Mouse (Mus musculus) heart, embryonic 10.5 days (tissue): ENCODE results near the gene Ttll5. TPM values are rescaled to one million over a fixed set of nuclear protein-coding genes. Genes with fewer than 3 reads are reported as not detected.

ENCODE experiments used
- DNase-seq: peaks from one replicate; pipeline ENCODE4 v3.0.0-alpha.2; 2017; ENCODE audit warnings: low spot score
- H3K27ac ChIP-seq: fragments of 300-500 bp; sonication (generic); 2 replicates; pipeline ENCODE4 v1.5.1; 2016; ENCODE audit warnings: mild to moderate bottlenecking
- H3K27me3 ChIP-seq: fragments of 300-500 bp; sonication (generic); 2 replicates; pipeline ENCODE4 v1.6.1; 2016; ENCODE audit warnings: mild to moderate bottlenecking; ENCODE audit not compliant: poor library complexity, insufficient read depth, severe bottlenecking
- H3K36me3 ChIP-seq: fragments of 300-500 bp; sonication (generic); 2 replicates; pipeline ENCODE4 v1.6.1; 2016; ENCODE audit warnings: mild to moderate bottlenecking, moderate library complexity
- H3K4me1 ChIP-seq: fragments of 300-500 bp; sonication (generic); 2 replicates; pipeline ENCODE4 v1.6.1; 2016; ENCODE audit warnings: mild to moderate bottlenecking
- H3K4me3 ChIP-seq: fragments of 300-500 bp; sonication (generic); 2 replicates; pipeline ENCODE4 v1.5.1; 2016; ENCODE audit warnings: mild to moderate bottlenecking, moderate library complexity
- H3K9me3 ChIP-seq: fragments of 300-500 bp; sonication (generic); 2 replicates; pipeline ENCODE4 v1.6.1; 2016; ENCODE audit warnings: mild to moderate bottlenecking, moderate library complexity
- WGBS: fragments of 180-500 bp; shearing (Covaris S2); methylation state at CpG from one replicate; pipeline ENCODE4 v1.1.7; 2016; 5-methylcytosine and 5-hydroxymethylcytosine counted together
- polyA plus RNA-seq: library from polyadenylated mRNA; unstranded; fragments of >200 nt; fragmentation: Nextera tagmentation; extraction: Ambion mirVana; gene quantifications from 2 replicates; pipeline ENCODE4 v1.2.1, GENCODE M21; 2016

The Ttll5 gene
- polyA plus RNA-seq, 1 experiment from 2014 or later, result 14.9 TPM

GRCm38 (mm10) chr12:86035586-86035985, 211.1 kb downstream of the Ttll5 start:
- Histone ChIP-seq H3K27me3 (no peaks in the 10 kb centered on the region), H3K27ac (no peak overlapping the region), H3K36me3 (no peaks in the 10 kb centered on the region), H3K9me3 (no peaks in the 10 kb centered on the region), H3K4me3 (no peak overlapping the region), H3K4me1 (peaks cover 57% of the 10 kb centered on the region)
- DNase-seq, result no peak

DNA sequence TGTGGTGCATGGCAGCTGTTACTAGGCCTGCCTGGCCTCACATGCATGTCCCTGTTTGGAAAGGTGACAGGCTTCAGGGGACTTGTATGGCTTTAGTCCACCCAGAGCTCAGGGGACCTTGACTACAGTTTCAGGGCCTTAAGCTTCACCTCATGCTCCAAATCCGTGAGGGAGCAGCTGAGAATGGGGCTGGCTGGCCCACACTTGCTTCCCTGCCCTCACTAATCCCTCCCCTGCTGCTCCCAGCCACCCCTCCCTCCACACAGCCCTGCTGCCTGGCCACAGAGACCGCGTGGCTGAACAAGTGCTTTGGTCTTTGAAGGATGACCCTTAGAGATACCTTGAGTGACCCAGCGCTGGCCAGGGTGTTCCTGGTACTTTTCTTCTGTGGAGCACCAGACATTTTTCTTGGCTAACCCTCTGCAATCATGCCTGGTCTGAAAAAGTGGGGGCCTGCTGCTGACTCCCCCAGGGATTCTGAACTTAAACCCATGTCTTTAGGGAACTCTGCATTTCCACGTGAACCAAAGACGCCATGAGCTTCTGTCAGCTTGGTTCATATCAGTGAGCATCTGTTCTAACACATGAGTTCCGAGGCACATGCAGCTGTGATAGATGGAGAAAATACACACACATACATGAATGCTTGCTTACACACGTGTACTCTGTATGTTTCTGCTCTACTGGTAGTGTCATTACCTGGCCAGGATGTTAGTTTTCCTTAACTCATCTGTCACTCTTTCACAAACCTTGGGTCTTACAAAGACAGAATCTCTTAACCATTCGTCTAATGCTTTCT, 212.1 kb downstream of the Ttll5 start:
- no peak for DNase-seq
- no peaks in the 10 kb centered on the region for H3K27me3 ChIP-seq
- no peaks in the 10 kb centered on the region for H3K36me3 ChIP-seq
- no peak overlapping the region for H3K4me3 ChIP-seq
- H3K27ac ChIP-seq, result peak overlapping the region; percentile 64
- H3K9me3 ChIP-seq, result no peaks in the 10 kb centered on the region
- WGBS, result 40% methylated on average over 9 of the region's 9 CpGs
- peaks cover 53% of the 10 kb centered on the region for H3K4me1 ChIP-seq

DNA sequence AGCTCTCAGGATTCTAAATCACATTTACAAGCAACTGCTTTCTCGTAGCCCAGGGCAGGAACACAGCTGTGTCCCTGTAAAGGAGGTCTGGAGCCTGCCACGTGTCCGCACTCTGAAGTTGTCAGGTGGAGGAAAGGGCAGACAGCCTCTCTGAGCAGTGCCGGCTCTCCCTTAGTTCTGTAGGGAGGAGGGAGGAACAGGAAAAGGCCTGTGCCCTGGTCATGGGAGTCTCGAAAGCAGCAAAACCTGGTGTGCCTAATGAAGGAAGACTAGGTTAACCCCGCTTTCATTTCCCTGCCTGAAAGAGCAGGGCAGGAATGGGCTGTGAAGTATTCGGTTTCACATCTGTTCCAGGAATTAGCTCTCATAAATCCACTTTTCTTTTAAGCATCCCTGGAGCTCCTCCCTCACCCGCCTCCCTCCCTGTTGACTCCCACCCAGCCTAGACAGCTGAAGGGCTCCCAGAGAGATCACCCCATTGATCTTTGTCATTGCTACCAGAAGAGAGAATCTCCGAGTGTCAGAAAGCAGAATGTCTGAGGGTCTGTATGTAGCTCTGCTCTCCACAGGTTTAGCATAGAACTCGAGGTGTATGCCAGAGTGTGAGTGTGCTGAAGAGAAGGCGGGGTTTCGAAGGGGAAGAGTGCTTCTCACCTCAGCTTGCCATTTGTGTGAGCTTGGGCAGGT, 212.9 kb downstream of the Ttll5 start:
- H3K27ac ChIP-seq, result peak overlapping the region; percentile 65; the same call in 1 of the 2 replicates

GRCm38 (mm10) chr12:86039078-86039477, 214.6 kb downstream of the Ttll5 start:
- WGBS, result 78% methylated on average over 5 of the region's 5 CpGs
- peaks cover 4% of the 10 kb centered on the region; the same call in 1 of the 2 replicates for H3K9me3 ChIP-seq
- no peaks in the 10 kb centered on the region for H3K27me3 ChIP-seq
- DNase-seq, result no peak
- peaks cover 35% of the 10 kb centered on the region for H3K4me1 ChIP-seq
- H3K4me3 ChIP-seq, result no peak overlapping the region
- H3K27ac ChIP-seq, result peak overlapping the region; percentile 49; the same call in 1 of the 2 replicates
- H3K36me3 ChIP-seq, result peaks cover 11% of the 10 kb centered on the region

More for the DNA sequence above, 212.9 kb downstream of the Ttll5 start:
- Histone ChIP-seq H3K4me1 (peaks cover 51% of the 10 kb centered on the region), H3K9me3 (no peaks in the 10 kb centered on the region), H3K4me3 (no peak overlapping the region), H3K27me3 (no peaks in the 10 kb centered on the region), H3K36me3 (0 out of 2 replicates have a peak, but pooled peaks cover under 1% of the 10 kb centered on the region)
- no peak for DNase-seq
- 21% methylated on average over 12 of the region's 12 CpGs for WGBS

- Histone ChIP-seq H3K27ac (0 out of 2 replicates have a peak overlapping the region, but pooled peaks have one; percentile 47), H3K9me3 (peaks cover 4% of the 10 kb centered on the region; the same call in 1 of the 2 replicates), H3K27me3 (no peaks in the 10 kb centered on the region), H3K36me3 (peaks cover 11% of the 10 kb centered on the region), H3K4me3 (no peak overlapping the region), H3K4me1 (peaks cover 34% of the 10 kb centered on the region)
- 69% methylated on average over 5 of the region's 6 CpGs for WGBS
- no peak for DNase-seq
Observed at GRCm38 (mm10) chr12:86039751-86040150, 215.3 kb downstream of the Ttll5 start.

DNA sequence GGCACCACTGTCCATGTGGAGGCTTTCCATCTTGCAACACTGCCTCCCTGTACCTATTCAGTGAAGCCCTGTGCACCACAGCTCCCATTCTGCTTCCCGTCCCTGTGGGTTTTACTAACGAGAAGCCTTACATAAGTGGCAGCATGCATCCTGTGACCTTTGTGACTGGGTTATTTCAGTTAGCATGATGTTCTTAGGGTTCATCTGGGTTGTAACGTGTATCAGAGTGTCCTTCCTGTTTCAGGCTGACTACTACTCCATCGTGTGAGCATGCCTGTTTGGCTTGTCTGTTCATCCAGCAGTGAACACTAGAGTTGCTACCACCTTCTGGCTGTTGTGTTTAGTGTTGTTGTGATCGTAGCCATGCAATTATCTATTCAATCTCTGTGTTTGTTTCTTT, 221.7 kb downstream of the Ttll5 start:
- no peak for DNase-seq
- Histone ChIP-seq H3K36me3 (peaks cover 11% of the 10 kb centered on the region), H3K9me3 (peaks cover 4% of the 10 kb centered on the region; the same call in 1 of the 2 replicates), H3K4me3 (no peak overlapping the region), H3K27me3 (no peaks in the 10 kb centered on the region), H3K4me1 (peaks cover 8% of the 10 kb centered on the region; the same call in 1 of the 2 replicates), H3K27ac (no peak overlapping the region)
- 77% methylated on average over 5 of the region's 5 CpGs for WGBS

DNA sequence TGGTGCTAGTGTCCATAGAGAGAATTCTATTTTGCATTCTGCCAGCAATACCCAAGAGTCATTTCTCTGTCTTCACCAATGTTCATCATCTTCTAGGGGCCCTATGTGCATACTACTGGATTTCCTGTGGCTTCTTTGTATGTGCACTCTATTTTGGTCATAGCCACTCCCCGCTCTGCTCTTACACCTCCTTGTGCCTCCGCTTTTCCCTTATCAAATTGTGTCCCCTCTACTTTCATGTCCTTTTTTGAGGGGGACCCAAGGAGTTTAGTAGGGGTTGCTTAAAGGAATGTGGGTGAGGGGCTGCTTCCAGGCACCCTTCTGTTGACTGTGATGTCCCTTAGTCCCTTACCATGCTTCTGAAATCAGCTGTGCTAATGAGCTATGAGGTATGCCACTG, 222.3 kb downstream of the Ttll5 start:
- Histone ChIP-seq H3K27me3 (no peaks in the 10 kb centered on the region), H3K36me3 (peaks cover 11% of the 10 kb centered on the region), H3K9me3 (peaks cover 4% of the 10 kb centered on the region; the same call in 1 of the 2 replicates), H3K4me3 (no peak overlapping the region), H3K27ac (no peak overlapping the region), H3K4me1 (peaks cover 9% of the 10 kb centered on the region; the same call in 1 of the 2 replicates)
- 78% methylated on average over 2 of the region's 2 CpGs for WGBS
- DNase-seq, result no peak

- no peaks in the 10 kb centered on the region for H3K27me3 ChIP-seq
- H3K27ac ChIP-seq, result no peak overlapping the region
- peaks cover 10% of the 10 kb centered on the region for H3K36me3 ChIP-seq
- 88% methylated on average over 8 of the region's 8 CpGs for WGBS
- peaks cover 9% of the 10 kb centered on the region; the same call in 1 of the 2 replicates for H3K4me1 ChIP-seq
- H3K4me3 ChIP-seq, result no peak overlapping the region
- DNase-seq, result no peak
- H3K9me3 ChIP-seq, result peaks cover 4% of the 10 kb centered on the region; the same call in 1 of the 2 replicates
Observed at GRCm38 (mm10) chr12:86047376-86047775, 222.9 kb downstream of the Ttll5 start.

DNA sequence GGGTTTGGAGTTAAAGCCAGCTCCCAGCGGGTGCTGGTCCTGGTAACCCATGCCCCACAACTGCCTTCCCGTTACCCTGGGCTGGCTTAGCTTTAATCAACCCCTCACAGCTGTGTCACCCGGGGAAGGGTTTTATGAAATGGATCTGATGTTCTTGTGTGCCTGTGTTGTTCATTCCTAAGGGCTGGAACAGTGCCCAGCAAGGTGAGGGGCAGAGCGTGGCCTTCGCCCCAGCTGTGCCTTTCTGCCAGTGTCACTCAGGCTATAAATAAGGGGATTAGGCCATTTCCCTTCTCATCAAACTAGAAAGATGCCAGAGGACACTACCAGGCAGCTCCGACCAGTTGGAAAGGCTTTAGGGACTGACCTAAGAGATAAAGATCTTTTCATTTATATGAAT, 225.4 kb downstream of the Ttll5 start:
- Histone ChIP-seq H3K36me3 (0 out of 2 replicates have a peak, but pooled peaks cover 2% of the 10 kb centered on the region), H3K27me3 (no peaks in the 10 kb centered on the region), H3K27ac (no peak overlapping the region), H3K4me3 (no peak overlapping the region), H3K4me1 (peaks cover 9% of the 10 kb centered on the region; the same call in 1 of the 2 replicates), H3K9me3 (no peaks in the 10 kb centered on the region)
- DNase-seq, result no peak
- 81% methylated on average over 6 of the region's 6 CpGs for WGBS

GRCm38 (mm10) chr12:86051477-86051876, 227.0 kb downstream of the Ttll5 start:
- H3K9me3 ChIP-seq, result no peaks in the 10 kb centered on the region
- no peaks in the 10 kb centered on the region for H3K27me3 ChIP-seq
- 81% methylated on average over 5 of the region's 5 CpGs for WGBS
- H3K36me3 ChIP-seq, result peaks cover 2% of the 10 kb centered on the region; the same call in 1 of the 2 replicates
- no peak for DNase-seq
- peaks cover 9% of the 10 kb centered on the region; the same call in 1 of the 2 replicates for H3K4me1 ChIP-seq
- H3K4me3 ChIP-seq, result no peak overlapping the region
- H3K27ac ChIP-seq, result no peak overlapping the region

GRCm38 (mm10) chr12:86055306-86055705, 230.8 kb downstream of the Ttll5 start:
- DNase-seq, result no peak
- Histone ChIP-seq H3K4me3 (no peak overlapping the region), H3K9me3 (no peaks in the 10 kb centered on the region), H3K4me1 (peaks cover 6% of the 10 kb centered on the region; the same call in 1 of the 2 replicates), H3K27me3 (no peaks in the 10 kb centered on the region), H3K27ac (no peak overlapping the region), H3K36me3 (peaks cover 17% of the 10 kb centered on the region)
- WGBS, result 88% methylated on average over 2 of the region's 2 CpGs

- no peaks in the 10 kb centered on the region for H3K9me3 ChIP-seq
- H3K4me3 ChIP-seq, result no peak overlapping the region
- H3K36me3 ChIP-seq, result peaks cover 26% of the 10 kb centered on the region
- H3K27ac ChIP-seq, result no peak overlapping the region
- H3K4me1 ChIP-seq, result no peaks in the 10 kb centered on the region
- 90% methylated on average over 8 of the region's 8 CpGs for WGBS
- no peak for DNase-seq
- no peaks in the 10 kb centered on the region for H3K27me3 ChIP-seq
Observed at GRCm38 (mm10) chr12:86056976-86057375, 232.5 kb downstream of the Ttll5 start.

GRCm38 (mm10) chr12:86057516-86057915, 233.1 kb downstream of the Ttll5 start:
- no peaks in the 10 kb centered on the region for H3K9me3 ChIP-seq
- peaks cover 32% of the 10 kb centered on the region for H3K36me3 ChIP-seq
- H3K27me3 ChIP-seq, result no peaks in the 10 kb centered on the region
- WGBS, result 83% methylated on average over 8 of the region's 8 CpGs
- no peak overlapping the region for H3K4me3 ChIP-seq
- H3K4me1 ChIP-seq, result no peaks in the 10 kb centered on the region
- no peak overlapping the region for H3K27ac ChIP-seq
- DNase-seq, result no peak
